ENCODE assay signal across 8 mouse cellular contexts in genomic region chr6:128227438-128228017, GRCm38 (mm10).
A peak's percentile ranks its signal among the peaks of the same experiment; 100 is the strongest.
DNase-seq lines count a peak whose midpoint lies in the region; ATAC-seq and TF ChIP-seq lines count a peak whose summit lies in the region.

No protein-coding gene starts in this region.

- in situ Hi-C loops in Patski (cut with MboI; ENCODE audit: low pct_unique_long_range_greater_than_20kb): no loop called here

- DNase-seq in Patski (ENCODE audit: low read depth, low spot score): no peak
- DNase-seq in kidney, adult 9 months: peak; percentile 17
- peak; percentile 52 for DNase-seq in lung, postnatal 0 days (ENCODE audit: low spot score)
- DNase-seq in retina, postnatal 7 days (ENCODE audit: low read depth, low spot score): peak; percentile 25
- no peak for DNase-seq in spleen, adult 12 weeks (ENCODE audit: low spot score)

- no peaks in the 10 kb centered on the region for H3K36me3 ChIP-seq in heart, embryonic 15.5 days
- no peaks in the 10 kb centered on the region for H3K36me3 ChIP-seq in heart, embryonic 11.5 days (ENCODE audit: control insufficient read depth, insufficient read depth, low read length)
- no peaks in the 10 kb centered on the region for H3K36me3 ChIP-seq in forebrain, embryonic 12.5 days (replicated peaks)
- 0 out of 2 replicates have a peak, but pooled peaks cover 3% of the 10 kb centered on the region for H3K36me3 ChIP-seq in lung, postnatal 0 days (ENCODE audit: insufficient read depth, low read length)

- CTCF ChIA-PET in Patski (lab: Charles Lee): interaction anchor here (1.2 kb wide), 1 partner anchor 79 kb away, joined by 3 read pairs; no protein-coding TSS in a partner anchor

- ATAC-seq in heart, embryonic 15.5 days (replicated peaks; ENCODE audit: insufficient number of reproducible peaks, insufficient read depth, low FRiP score, low read depth): no peak; the same call in 1 of the 2 replicates
- no peak for ATAC-seq in heart, embryonic 11.5 days (replicated peaks; ENCODE audit: insufficient number of reproducible peaks, low FRiP score, low TSS enrichment)
- ATAC-seq in Patski: no peak
- peak; percentile 39 for ATAC-seq in forebrain, embryonic 12.5 days (ENCODE audit: low FRiP score)
- ATAC-seq in lung, postnatal 0 days: peak; percentile 24

- H3K4me1 ChIP-seq in heart, embryonic 15.5 days (replicated peaks): peaks cover 10% of the 10 kb centered on the region
- H3K4me1 ChIP-seq in heart, embryonic 11.5 days (ENCODE audit: control insufficient read depth, insufficient read depth, low read length): 0 out of 2 replicates have a peak, but pooled peaks cover 4% of the 10 kb centered on the region
- no peaks in the 10 kb centered on the region for H3K4me1 ChIP-seq in forebrain, embryonic 12.5 days
- no peaks in the 10 kb centered on the region for H3K4me1 ChIP-seq in lung, postnatal 0 days (ENCODE audit: insufficient read depth, low read depth, low read length)

- H3K9me3 ChIP-seq in heart, embryonic 15.5 days (replicated peaks): no peaks in the 10 kb centered on the region
- no peaks in the 10 kb centered on the region for H3K9me3 ChIP-seq in heart, embryonic 11.5 days (replicated peaks; ENCODE audit: control insufficient read depth, low read length)
- no peaks in the 10 kb centered on the region for H3K9me3 ChIP-seq in forebrain, embryonic 12.5 days
- H3K9me3 ChIP-seq in lung, postnatal 0 days (ENCODE audit: low read length): no peaks in the 10 kb centered on the region

- no peak for TF ChIP-seq EP300 in lung, postnatal 0 days (IDR thresholded peaks at IDR 0.05)

- POLR2A ChIA-PET in Patski (lab: Charles Lee): no interaction called here

- H3K4me3 ChIP-seq in heart, embryonic 15.5 days: no peak overlapping the region
- no peak overlapping the region for H3K4me3 ChIP-seq in heart, embryonic 11.5 days (ENCODE audit: low read depth, low read length)
- H3K4me3 ChIP-seq in forebrain, embryonic 12.5 days (replicated peaks): no peak overlapping the region
- no peak overlapping the region for H3K4me3 ChIP-seq in lung, postnatal 0 days (ENCODE audit: low read depth, low read length)

- 33% methylated on average over 8 of the region's 8 CpGs for WGBS in heart, embryonic 15.5 days
- WGBS in heart, embryonic 11.5 days (ENCODE audit: insufficient replicate concordance): 40% methylated on average over 8 of the region's 8 CpGs
- 15% methylated on average over 8 of the region's 8 CpGs for WGBS in forebrain, embryonic 12.5 days
- 42% methylated on average over 8 of the region's 8 CpGs for WGBS in lung, postnatal 0 days

- no peak overlapping the region for H3K27ac ChIP-seq in heart, embryonic 15.5 days
- H3K27ac ChIP-seq in heart, embryonic 11.5 days (ENCODE audit: low read depth, low read length): no peak overlapping the region
- no peak overlapping the region for H3K27ac ChIP-seq in forebrain, embryonic 12.5 days
- H3K27ac ChIP-seq in lung, postnatal 0 days (ENCODE audit: low read length): no peak overlapping the region

- no peak overlapping the region for H3K9ac ChIP-seq in heart, embryonic 15.5 days
- no peak overlapping the region for H3K9ac ChIP-seq in heart, embryonic 11.5 days (ENCODE audit: low read depth, low read length)
- H3K9ac ChIP-seq in forebrain, embryonic 12.5 days: no peak overlapping the region
- H3K9ac ChIP-seq in lung, postnatal 0 days (replicated peaks; ENCODE audit: low read depth): no peak overlapping the region

- no peaks in the 10 kb centered on the region for H3K27me3 ChIP-seq in heart, embryonic 15.5 days
- no peaks in the 10 kb centered on the region for H3K27me3 ChIP-seq in heart, embryonic 11.5 days (ENCODE audit: control insufficient read depth, insufficient read depth, low read length)
- no peaks in the 10 kb centered on the region for H3K27me3 ChIP-seq in Patski
- no peaks in the 10 kb centered on the region for H3K27me3 ChIP-seq in forebrain, embryonic 12.5 days
- no peaks in the 10 kb centered on the region for H3K27me3 ChIP-seq in lung, postnatal 0 days (replicated peaks; ENCODE audit: insufficient read depth, low read length)

- peak overlapping the region; percentile 24; the same call in 1 of the 2 replicates for H3K4me2 ChIP-seq in heart, embryonic 15.5 days
- no peak overlapping the region for H3K4me2 ChIP-seq in heart, embryonic 11.5 days
- H3K4me2 ChIP-seq in forebrain, embryonic 12.5 days: no peak overlapping the region
- no peak overlapping the region for H3K4me2 ChIP-seq in lung, postnatal 0 days (replicated peaks; ENCODE audit: low read depth, low read length)

- TF ChIP-seq CTCF in Patski (IDR thresholded peaks at IDR 0.05): peak; percentile 49
- peak; percentile 57 for TF ChIP-seq CTCF in lung, postnatal 0 days (IDR thresholded peaks at IDR 0.05)

Comparison
In these comparisons a context has a peak if more than half of its experiments do, and no peak if none do; other contexts are left out.
1. ATAC-seq: peak in forebrain, embryonic 12.5 days (single experiment) and lung, postnatal 0 days (single experiment); none in heart, embryonic 15.5 days (single experiment), heart, embryonic 11.5 days (single experiment) and Patski (single experiment).
2. DNase-seq: peak in kidney, adult 9 months (single experiment), lung, postnatal 0 days (single experiment) and retina, postnatal 7 days (single experiment); none in Patski (single experiment) and spleen, adult 12 weeks (single experiment).